Mouse (Mus musculus): Measurements from ENCODE around the gene Dusp12.

DNA sequence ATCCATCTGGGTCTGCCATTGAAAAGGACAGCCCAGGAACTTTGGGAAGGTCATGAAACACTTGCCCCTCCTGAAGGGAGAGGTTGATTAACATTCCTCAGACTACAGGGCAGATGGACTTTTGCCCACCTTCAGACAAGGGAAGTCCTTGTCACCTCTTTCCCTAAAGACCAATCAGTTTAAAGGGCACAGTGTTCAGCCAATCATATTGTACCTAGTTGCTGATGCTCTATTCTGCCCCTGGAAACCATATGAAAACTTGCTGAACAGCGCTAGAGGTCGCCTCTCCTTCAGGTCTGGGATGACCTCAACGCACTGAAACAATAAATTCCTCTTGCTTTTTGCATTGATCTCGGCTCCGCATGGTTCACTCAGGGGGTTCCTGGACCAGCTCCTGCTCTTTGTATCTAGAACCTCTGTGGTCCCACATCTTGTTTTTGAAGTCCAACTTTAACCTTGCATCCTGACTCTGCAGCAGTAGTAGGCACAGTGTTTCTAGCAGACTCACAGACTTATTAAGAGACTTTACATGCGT, 48.1 kb upstream of the Dusp12 start:
- TF ChIP-seq IRF4 (IDR thresholded peaks at IDR 0.05; ENCODE audit: low read depth, low read length) (no peak), MAX (IDR thresholded peaks at IDR 0.05; ENCODE audit: low read length) (no peak), EP300 (IDR thresholded peaks at IDR 0.05; ENCODE audit: low read length) (no peak), POLR2A (IDR thresholded peaks at IDR 0.05; ENCODE audit: low read depth, low read length) (no peak)

All from CH12.LX (cell line).